Mouse (Mus musculus): ENCODE measurements at regions not wholly inside any gene's neighbourhood (a gene's known extent, or its start where the extent isn't known, plus 50 kb on each side); places are given as distances from the start of the nearest gene placed in this dataset.

DNA sequence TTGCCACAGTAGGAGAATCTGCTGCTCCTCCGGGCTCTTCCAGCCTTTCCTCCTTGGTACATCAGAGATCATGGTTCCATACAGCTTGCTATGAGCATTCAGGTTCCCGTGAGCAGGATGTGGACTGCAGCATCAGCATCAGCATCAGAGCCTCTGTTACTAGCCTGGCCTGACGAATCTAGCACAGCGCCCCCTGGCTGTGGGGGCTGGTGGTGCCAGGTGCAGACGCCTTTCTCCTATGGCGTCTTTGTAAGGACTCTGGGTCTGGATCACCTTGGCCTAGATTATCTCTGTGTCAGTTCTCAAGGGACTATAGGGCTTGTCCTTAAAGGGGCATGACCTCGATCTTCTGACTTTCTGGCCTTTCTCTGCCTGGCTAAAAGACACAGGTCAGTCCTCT, 86.0 kb upstream of the Runx3 start:
- peak; percentile 54 to 63 for DNase-seq (ENCODE audit: low spot score in 2 of 2)

GRCm38 (mm10) chr4:135036764-135037163, 83.7 kb upstream of the Runx3 start:
- DNase-seq (ENCODE audit: low spot score in 2 of 2): no peak

DNA sequence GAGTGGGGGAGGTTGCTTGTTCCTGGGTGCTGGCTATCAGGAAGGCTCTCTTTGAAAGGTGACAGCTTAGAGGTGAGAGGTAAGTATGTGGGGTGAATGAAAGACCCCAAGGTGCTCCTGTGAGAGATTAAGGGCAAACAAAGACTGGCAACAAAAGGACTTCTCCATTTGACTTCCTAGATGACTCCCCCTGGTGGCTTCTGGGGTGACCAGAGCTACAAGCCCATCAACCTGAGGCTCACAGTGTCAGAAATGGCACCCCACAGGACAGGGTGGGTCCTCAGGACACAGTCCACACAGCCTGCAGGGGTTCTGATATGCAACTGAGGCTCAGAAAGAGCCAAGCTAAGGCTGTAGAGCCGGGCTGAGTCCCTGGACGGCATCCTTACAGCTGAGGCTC, 81.2 kb upstream of the Runx3 start:
- peak in 1 of 2 experiments; percentile 17 for DNase-seq (ENCODE audit: low spot score in 2 of 2)

DNA sequence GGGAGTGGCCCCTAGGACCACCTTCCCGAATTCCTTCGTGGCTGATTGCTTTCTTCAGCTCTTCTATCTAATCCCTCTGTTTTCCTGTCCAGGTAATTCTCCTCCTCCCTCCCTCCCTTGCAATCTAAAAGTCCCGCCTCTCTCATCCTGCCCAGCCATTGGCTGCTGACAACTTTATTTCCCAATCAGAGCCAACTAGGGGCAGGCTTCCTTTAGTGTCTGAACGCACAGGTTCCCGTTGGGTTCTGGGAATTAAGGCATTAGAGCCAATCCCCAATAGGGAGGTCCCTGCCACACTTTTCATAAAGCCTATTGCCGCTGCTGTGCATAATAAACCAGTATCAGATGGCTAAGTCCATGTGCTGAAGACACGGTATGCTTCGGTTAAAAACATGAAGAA, 78.5 kb upstream of the Runx3 start:
- DNase-seq (ENCODE audit: low spot score in 2 of 2): no peak

GRCm38 (mm10) chr4:135042501-135042900, 78.0 kb upstream of the Runx3 start:
- DNase-seq (ENCODE audit: low spot score in 2 of 2): no peak

DNA sequence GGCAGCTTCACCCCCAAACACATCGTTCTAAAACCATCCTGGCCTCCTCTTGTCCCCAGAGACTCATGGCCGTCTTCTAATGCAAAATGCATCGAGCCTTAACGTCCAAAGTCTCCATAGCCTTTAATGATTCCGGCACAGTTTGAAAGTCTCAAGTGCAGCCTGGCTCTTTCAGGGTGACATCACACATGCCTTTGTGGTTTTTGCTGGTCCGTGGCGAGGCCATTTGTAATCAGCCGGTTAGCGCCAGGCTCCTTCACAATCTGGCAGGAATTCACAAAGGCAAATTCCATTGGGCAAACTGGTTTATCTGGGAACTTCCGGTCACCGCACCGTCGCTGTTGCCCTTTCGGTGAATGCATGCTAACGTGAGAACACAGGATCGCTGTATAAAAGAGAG, 75.4 kb upstream of the Runx3 start:
- DNase-seq (ENCODE audit: low spot score in 2 of 2): no peak

GRCm38 (mm10) chr4:135046619-135047018, 73.8 kb upstream of the Runx3 start:
- no peak for DNase-seq (ENCODE audit: low spot score in 2 of 2)

DNA sequence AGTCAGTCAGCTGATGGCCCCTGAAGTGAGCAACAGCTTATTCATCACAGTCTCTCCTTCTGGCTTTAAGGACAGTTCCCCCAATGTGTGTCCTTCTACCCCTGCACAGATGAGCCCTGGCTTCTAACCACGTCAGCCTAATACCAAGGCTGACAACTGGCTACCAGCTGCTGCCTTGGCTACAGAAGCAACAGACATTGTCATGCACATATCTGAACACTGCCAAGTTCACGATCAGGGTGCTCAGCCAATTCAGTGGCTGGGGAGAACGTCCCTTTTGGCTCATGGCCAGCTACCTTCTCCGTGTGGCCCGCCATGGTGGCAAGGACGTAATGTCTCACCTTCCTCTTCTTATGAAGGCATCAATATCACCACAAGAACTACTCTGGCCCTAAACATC, 73.2 kb upstream of the Runx3 start:
- no peak for DNase-seq (ENCODE audit: low spot score in 2 of 2)

DNA sequence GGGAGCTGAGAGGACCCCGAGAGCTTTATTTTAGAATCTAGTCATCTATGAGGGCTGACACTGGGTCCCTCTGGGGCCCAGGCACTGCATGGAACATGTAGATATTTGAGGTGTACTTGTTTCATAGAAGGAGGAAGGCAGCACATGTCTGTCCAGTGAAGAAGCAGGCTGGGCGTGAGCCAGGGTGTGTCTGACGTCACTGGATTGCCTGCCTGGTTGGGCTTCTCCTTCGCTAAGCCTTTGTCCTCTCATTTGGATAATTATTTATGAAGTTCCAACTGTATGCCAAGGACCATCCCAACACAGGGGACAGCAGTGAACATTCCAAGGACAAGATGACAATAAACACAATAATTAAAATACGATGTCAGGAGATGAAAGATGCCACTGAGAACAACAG, 72.7 kb upstream of the Runx3 start:
- no peak for DNase-seq (ENCODE audit: low spot score in 2 of 2)

GRCm38 (mm10) chr4:135049924-135050323, 70.5 kb upstream of the Runx3 start:
- no peak for DNase-seq (ENCODE audit: low spot score in 2 of 2)

- no peak for DNase-seq (ENCODE audit: low spot score in 2 of 2)
These were observed 69.0 kb upstream of the Runx3 start for GRCm38 (mm10) chr4:135051466-135051865.

- DNase-seq (ENCODE audit: low spot score in 2 of 2): peak; percentile 67 to 72
These were observed 66.9 kb upstream of the Runx3 start for GRCm38 (mm10) chr4:135053585-135053984.

GRCm38 (mm10) chr4:135054353-135054752, 66.1 kb upstream of the Runx3 start:
- DNase-seq (ENCODE audit: low spot score in 2 of 2): no peak

- DNase-seq (ENCODE audit: low spot score in 2 of 2): no peak
These were observed 64.1 kb upstream of the Runx3 start for GRCm38 (mm10) chr4:135056371-135056770.

- DNase-seq (ENCODE audit: low spot score in 2 of 2): no peak
These were observed 63.2 kb upstream of the Runx3 start for GRCm38 (mm10) chr4:135057286-135057685.

DNA sequence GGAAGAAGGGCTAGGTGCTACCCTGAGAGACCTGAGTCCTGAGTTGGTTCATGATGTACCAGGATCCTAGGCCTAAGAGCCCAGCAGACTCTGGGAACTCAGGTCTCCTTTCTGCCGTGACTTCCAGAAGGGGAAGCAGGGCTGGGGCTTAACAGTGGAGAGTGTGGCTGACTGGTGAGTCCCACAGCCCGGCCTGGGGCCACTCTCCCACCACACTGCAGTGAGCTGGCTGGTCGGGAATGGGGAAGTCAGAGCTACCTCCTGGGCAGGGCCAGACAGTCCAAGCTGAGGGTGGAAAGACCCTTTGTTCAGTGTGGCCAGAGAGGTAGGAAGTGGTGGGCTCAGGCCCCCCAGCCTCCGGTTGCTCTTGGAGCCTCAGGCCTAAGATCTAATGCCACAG, 61.6 kb upstream of the Runx3 start:
- DNase-seq (ENCODE audit: low spot score in 2 of 2): no peak

GRCm38 (mm10) chr4:135061030-135061743, 59.3 kb upstream of the Runx3 start:
- DNase-seq (ENCODE audit: low spot score in 2 of 2): no peak

DNA sequence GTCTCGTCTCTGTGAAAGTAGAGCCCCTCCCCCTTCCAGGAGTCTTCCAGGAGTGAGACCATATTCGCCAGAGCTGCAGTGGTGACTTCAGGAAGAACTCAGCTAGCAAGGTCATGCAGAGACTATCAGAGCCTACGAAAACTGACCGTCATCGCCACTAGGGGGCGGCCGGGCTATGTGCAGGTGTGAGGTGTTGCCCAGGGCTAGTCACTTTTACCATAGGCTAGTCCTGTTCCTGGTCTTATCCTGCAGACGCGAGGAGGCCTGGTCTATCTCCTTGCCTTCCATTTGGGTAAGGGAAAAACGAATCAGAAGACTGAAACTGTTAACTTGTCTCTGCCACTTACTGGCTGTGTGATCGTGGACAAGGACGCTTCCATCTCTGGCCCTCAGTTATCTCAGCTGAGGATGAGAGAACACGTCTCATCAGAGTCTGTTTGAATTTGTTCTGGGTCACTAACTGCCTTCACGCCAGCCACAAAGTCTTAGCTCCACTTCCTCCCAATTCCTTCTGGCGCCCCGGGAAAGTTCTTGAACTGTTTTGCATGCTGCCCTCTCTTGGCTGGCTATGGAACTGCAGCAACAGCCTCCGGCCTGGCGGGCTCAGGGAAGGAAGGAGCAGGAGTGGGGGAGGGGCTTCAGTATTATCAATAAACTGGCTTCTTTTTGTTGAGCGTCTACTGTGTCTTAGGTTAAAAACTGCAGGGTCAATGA, 53.5 kb upstream of the Runx3 start:
- DNase-seq (ENCODE audit: low spot score in 2 of 2): peak; percentile 87 to 89

DNA sequence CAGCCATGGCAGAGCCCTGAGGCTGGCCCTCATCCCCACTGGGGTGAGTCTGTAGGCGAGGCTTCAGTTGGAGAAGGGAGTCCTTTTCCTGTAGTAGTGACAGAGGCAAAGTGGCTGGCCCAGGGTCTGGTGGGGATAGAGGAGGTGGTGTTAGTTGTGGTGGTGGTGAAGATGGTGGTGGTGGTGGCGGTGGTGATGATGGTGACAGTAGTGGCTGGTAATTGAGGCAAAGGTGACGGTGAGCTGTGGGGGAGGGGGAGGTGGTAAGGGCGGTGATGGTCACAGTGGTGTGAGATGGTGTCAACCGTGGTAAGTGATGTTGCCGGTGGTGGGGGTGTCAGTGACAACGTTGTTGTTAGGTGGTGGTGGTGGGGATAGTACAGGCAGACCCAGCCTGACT, 52.6 kb upstream of the Runx3 start:
- peak; percentile 84 to 95 for DNase-seq (ENCODE audit: low spot score in 2 of 2)

- peak; percentile 65 to 79 for DNase-seq (ENCODE audit: low spot score in 2 of 2)
These were observed 50.6 kb upstream of the Runx3 start for GRCm38 (mm10) chr4:135069818-135070217.

All from natural killer cell, adult 2 months (primary cell).